Mouse (Mus musculus): Measurements from ENCODE around the gene Olfr417. TPM values are rescaled to one million over a fixed set of nuclear protein-coding genes. Genes with fewer than 3 reads are reported as not detected.
"Not testable (repeated sequence)": the region's sequence is repeated elsewhere in the genome, so short reads cannot be mapped to it uniquely, and the experiment has no call there.

Gene Olfr417
- polyA plus RNA-seq (2012; ENCODE audit: insufficient read depth, insufficient read length, low replicate concordance, missing spikeins) = not detected in 2 replicates

DNA sequence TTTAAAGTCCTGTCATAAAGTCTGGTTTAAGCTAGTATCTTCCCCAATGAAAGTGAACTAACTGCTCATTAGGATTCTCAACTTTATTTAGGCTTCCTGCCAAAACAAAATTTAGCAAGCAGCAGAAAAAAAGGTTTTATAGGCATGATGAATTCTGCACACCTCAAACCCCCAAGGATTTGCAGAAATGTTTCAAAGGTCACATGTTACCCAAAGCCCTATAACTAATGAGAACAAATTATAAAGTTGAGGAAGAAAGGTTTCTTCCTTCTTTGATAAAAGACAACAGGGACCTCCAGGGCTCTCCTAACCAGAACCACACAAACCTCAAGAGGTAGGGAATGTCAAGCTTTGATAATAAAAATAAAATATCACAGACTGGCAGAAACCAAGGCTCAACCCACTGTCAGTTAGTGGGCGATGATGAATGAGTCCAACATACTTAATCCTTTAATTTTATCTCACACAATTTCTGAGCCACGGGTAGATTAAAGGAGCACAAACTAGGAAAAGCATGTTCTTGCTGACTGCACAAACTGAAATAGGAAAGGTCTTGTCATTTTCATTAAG lies at the start of gene Olfr417:
Gene Olfr417, plus strand, starts transcription at position 241 of the 570 bp plus-strand sequence.
- no peaks in the 10 kb centered on the region for H3K4me1 ChIP-seq (ENCODE audit: control insufficient read depth, insufficient read depth, low read length)
- no peak for TF ChIP-seq CTCF (IDR thresholded peaks at IDR 0.05; ENCODE audit: insufficient read depth, low read depth, low read length)
- TF ChIP-seq POLR2A (IDR thresholded peaks at IDR 0.05; ENCODE audit: insufficient read depth, low read depth, low read length) = no peak
- 64% methylated on average over 2 of the region's 2 CpGs for WGBS
- no peak within 1 kb of the TSS for H3K27ac ChIP-seq (ENCODE audit: insufficient read depth, low read depth, low read length)
- no peak within 1 kb of the TSS for H3K4me3 ChIP-seq (ENCODE audit: insufficient read depth, low read depth, low read length)

DNA sequence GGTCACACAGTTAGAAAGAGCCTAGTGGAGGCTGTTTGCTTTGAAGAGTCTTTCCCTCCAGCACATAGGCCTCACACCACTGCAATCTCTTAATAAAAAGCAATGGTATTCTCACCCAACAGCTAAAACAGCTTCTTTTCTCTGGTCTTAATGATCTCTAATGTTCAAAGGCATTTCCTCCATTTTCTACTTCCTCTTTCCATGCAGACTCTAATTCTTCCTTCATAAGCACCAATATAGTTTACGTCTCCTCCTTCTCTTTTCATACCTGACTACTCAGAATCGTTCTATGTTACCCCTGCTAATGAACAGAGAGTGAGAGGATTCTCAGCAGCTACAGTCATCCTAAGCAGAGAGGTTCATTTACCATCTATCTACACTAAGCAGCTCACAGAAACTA lies 47.6 kb upstream of the Olfr417 start:
- Histone ChIP-seq H3K4me1 (ENCODE audit: control insufficient read depth, insufficient read depth, low read length) (no peaks in the 10 kb centered on the region), H3K4me3 (ENCODE audit: insufficient read depth, low read depth, low read length) (no peak overlapping the region), H3K27ac (ENCODE audit: insufficient read depth, low read depth, low read length) (no peak overlapping the region)
- 79% methylated on average over 2 of the region's 2 CpGs for WGBS
- TF ChIP-seq POLR2A (IDR thresholded peaks at IDR 0.05; ENCODE audit: insufficient read depth, low read depth, low read length) (no peak), CTCF (IDR thresholded peaks at IDR 0.05; ENCODE audit: insufficient read depth, low read depth, low read length) (no peak)

DNA sequence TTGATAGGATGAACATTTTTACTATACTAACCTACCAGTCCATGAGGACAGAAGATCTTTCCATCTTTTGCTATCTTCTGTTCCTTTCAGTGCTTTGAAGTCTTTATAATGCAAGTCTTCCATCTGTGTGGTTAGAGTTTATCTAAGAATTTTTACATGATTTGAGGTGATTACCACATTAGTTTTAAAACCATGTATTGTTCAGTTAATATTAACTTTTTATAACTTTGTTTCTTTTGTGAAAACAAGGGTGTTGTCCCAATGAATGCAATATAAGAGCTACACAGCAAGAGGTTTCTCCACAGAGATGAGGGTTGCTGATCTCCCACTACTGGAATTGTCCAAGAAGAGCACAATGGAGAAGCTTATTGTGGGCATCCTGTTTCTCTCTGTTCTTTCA lies 34.7 kb upstream of the Olfr417 start, which contains the start of gene Mptx1:
Gene Mptx1, plus strand, starts transcription at position 301 of the 400 bp plus-strand sequence.
- no peaks in the 10 kb centered on the region for H3K4me1 ChIP-seq (ENCODE audit: control insufficient read depth, insufficient read depth, low read length)
- H3K4me3 ChIP-seq (ENCODE audit: insufficient read depth, low read depth, low read length) = no peak within 1 kb of the TSS
- no peak within 1 kb of the TSS for H3K27ac ChIP-seq (ENCODE audit: insufficient read depth, low read depth, low read length)
- TF ChIP-seq CTCF (IDR thresholded peaks at IDR 0.05; ENCODE audit: insufficient read depth, low read depth, low read length) (no peak), POLR2A (IDR thresholded peaks at IDR 0.05; ENCODE audit: insufficient read depth, low read depth, low read length) (no peak)

DNA sequence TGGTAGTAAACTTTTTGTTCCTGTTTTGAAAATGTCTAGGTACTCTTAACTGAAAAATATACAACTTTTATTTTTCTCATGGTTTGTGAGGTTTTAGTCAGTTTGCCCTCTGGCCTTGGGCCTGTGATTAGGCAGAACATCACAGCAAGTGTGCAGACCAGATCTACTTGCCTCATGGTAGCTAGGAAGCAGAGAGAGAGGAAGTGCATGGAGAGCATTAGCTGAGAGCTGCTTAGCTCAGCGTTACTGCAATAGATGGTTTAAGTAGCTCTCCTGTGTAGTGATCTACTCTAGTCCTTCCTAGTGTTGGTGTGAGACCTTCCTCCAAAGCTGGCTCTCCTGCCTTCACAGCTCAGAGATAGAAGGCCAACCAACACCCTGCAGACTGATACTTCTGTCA lies 11.3 kb upstream of the Olfr417 start:
- not testable (repeated sequence) for H3K27ac ChIP-seq (ENCODE audit: insufficient read depth, low read depth, low read length); H3K4me3 ChIP-seq (ENCODE audit: insufficient read depth, low read depth, low read length); H3K4me1 ChIP-seq (ENCODE audit: control insufficient read depth, insufficient read depth, low read length)
- 82% methylated on average over 1 of the region's 1 CpGs for WGBS

DNA sequence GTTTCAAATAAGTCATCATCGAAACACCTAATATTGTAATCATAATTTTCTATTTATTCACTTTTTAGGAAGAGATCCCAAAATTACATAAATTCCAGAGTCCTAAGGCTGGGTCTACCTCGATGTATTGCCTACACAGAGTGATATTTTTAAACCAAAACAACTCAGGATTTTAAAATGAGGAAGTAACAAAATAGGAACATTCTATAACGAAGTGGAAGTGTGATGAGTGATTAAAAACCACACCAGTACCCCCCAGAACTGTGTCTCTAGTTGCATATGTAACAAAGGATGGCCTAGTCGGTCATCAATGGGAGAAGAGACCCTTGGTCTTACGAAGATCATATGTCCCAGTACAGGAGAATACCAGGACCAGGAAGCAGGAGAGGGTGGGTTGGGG lies 10.3 kb upstream of the Olfr417 start:
- WGBS = 80% methylated on average over 5 of the region's 5 CpGs
- no peak overlapping the region for H3K27ac ChIP-seq (ENCODE audit: insufficient read depth, low read depth, low read length)
- no peak overlapping the region for H3K4me3 ChIP-seq (ENCODE audit: insufficient read depth, low read depth, low read length)
- no peaks in the 10 kb centered on the region for H3K4me1 ChIP-seq (ENCODE audit: control insufficient read depth, insufficient read depth, low read length)
- TF ChIP-seq POLR2A (IDR thresholded peaks at IDR 0.05; ENCODE audit: insufficient read depth, low read depth, low read length) = no peak
- no peak for TF ChIP-seq CTCF (IDR thresholded peaks at IDR 0.05; ENCODE audit: insufficient read depth, low read depth, low read length)

DNA sequence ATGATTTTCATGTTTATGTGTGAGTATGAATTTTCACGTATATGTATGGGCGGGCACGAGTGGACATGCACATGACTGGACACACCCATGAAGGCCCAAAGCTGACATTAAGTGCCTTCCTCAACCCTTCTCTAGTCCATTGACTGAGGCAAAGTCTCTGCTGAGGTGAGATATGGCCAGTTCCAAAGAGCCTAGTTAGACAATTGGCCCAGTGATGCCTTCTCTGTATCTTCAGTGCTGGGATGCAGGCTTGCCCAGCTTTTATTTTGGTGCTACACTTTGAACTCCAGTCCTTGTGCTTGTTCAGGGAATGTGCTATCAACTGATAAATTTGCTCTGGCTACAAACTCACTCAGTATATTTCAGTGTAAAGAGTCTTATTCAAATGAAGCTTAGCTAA lies 8.9 kb downstream of the Olfr417 start:
- H3K4me3 ChIP-seq (ENCODE audit: insufficient read depth, low read depth, low read length) = no peak overlapping the region
- 93% methylated on average over 3 of the region's 3 CpGs for WGBS

DNA sequence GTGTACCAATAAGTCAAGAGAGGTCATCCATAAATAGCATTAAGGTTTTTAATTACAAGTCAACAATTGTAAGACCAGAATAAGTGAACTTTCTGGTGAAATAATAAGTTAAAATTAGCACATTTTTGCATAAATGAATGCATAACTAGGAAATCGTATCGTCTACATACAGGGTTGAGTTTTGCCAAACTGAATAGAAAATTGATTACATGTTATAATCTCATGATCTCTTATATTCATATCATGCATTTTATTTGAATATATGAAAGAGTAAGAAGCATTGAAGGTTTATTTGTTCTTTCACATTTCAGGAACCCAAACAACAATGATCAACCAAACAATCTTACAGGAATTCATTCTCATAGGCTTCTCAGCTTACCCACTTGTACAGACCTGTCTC lies 25.8 kb downstream of the Olfr417 start, which contains the start of gene Olfr248:
Gene Olfr248, plus strand, starts transcription at position 301 of the 400 bp plus-strand sequence.
- no peak for TF ChIP-seq POLR2A (IDR thresholded peaks at IDR 0.05; ENCODE audit: insufficient read depth, low read depth, low read length)
- TF ChIP-seq CTCF (IDR thresholded peaks at IDR 0.05; ENCODE audit: insufficient read depth, low read depth, low read length) = no peak
- WGBS = 81% methylated on average over 2 of the region's 2 CpGs
- H3K4me1 ChIP-seq (ENCODE audit: control insufficient read depth, insufficient read depth, low read length) = no peaks in the 10 kb centered on the region
- no peak within 1 kb of the TSS for H3K4me3 ChIP-seq (ENCODE audit: insufficient read depth, low read depth, low read length)
- no peak within 1 kb of the TSS for H3K27ac ChIP-seq (ENCODE audit: insufficient read depth, low read depth, low read length)

More for the DNA sequence above, 8.9 kb downstream of the Olfr417 start:
- Histone ChIP-seq H3K4me1 (ENCODE audit: control insufficient read depth, insufficient read depth, low read length) (no peaks in the 10 kb centered on the region), H3K27ac (ENCODE audit: insufficient read depth, low read depth, low read length) (no peak overlapping the region)
- TF ChIP-seq POLR2A (IDR thresholded peaks at IDR 0.05; ENCODE audit: insufficient read depth, low read depth, low read length) = no peak
- TF ChIP-seq CTCF (IDR thresholded peaks at IDR 0.05; ENCODE audit: insufficient read depth, low read depth, low read length) = no peak

DNA sequence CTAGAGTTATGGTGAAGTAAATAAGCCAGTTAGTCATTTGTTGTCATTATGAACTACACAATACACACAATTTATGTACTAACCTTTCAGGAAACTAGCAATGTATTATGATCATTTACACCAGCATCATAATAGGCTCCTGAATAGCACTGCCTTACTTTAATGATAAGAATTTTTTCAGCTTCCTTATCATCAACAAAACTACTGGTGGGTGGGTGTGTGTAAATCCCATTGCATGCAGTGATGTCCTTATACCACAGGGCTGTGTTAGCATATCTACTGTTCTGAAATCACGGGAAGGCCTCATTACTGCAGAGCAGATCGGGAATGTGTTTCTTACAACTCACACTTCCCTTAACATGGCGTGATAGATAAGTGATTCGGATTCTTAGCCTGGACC lies 58.0 kb downstream of the Olfr417 start:
- TF ChIP-seq POLR2A (IDR thresholded peaks at IDR 0.05; ENCODE audit: insufficient read depth, low read depth, low read length) (no peak), CTCF (IDR thresholded peaks at IDR 0.05; ENCODE audit: insufficient read depth, low read depth, low read length) (no peak)
- Histone ChIP-seq H3K27ac (ENCODE audit: insufficient read depth, low read depth, low read length) (no peak overlapping the region), H3K4me1 (ENCODE audit: control insufficient read depth, insufficient read depth, low read length) (no peaks in the 10 kb centered on the region), H3K4me3 (ENCODE audit: insufficient read depth, low read depth, low read length) (no peak overlapping the region)
- WGBS = 90% methylated on average over 4 of the region's 4 CpGs

DNA sequence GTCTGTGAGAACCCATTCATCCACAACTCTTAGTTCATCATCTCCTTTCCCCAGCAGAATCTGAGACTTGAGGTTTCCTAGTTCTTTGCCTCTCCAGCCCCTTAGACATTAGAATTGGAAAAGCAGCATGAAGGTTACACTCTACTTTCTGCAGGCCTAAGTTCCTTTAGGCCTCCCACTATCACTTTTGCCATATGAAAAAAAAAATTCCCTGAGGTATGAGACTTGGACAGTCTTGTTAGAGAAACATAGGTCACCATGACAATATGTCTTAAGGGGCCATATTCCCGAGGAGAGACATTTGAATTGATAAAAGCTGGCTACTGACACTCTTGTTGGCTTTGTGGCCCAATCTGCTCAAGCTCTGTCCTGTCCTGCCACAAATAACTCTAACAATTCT lies 58.8 kb downstream of the Olfr417 start, which contains the start of gene Olfr414:
Gene Olfr414, plus strand, starts transcription at position 301 of the 400 bp plus-strand sequence.
- Histone ChIP-seq H3K4me3 (ENCODE audit: insufficient read depth, low read depth, low read length) (no peak within 1 kb of the TSS), H3K27ac (ENCODE audit: insufficient read depth, low read depth, low read length) (no peak within 1 kb of the TSS), H3K4me1 (ENCODE audit: control insufficient read depth, insufficient read depth, low read length) (no peaks in the 10 kb centered on the region)
- TF ChIP-seq CTCF (IDR thresholded peaks at IDR 0.05; ENCODE audit: insufficient read depth, low read depth, low read length) (no peak), POLR2A (IDR thresholded peaks at IDR 0.05; ENCODE audit: insufficient read depth, low read depth, low read length) (no peak)
- WGBS = 67% methylated on average over 1 of the region's 1 CpGs

Other genes with a start within 250 kb of the Olfr417 start
- gene Olfr231, start 244.0 kb upstream of the Olfr417 start, polyA plus RNA-seq (2012; ENCODE audit: insufficient read depth, insufficient read length, low replicate concordance, missing spikeins) = not detected in 2 replicates
- gene Olfr424, start 233.6 kb upstream of the Olfr417 start, polyA plus RNA-seq (2012; ENCODE audit: insufficient read depth, insufficient read length, low replicate concordance, missing spikeins) = not detected in 2 replicates
- not detected in 2 replicates for gene Olfr420, start 209.5 kb upstream of the Olfr417 start, polyA plus RNA-seq (2012; ENCODE audit: insufficient read depth, insufficient read length, low replicate concordance, missing spikeins)
- gene Spta1, start 192.3 kb upstream of the Olfr417 start, polyA plus RNA-seq (2012; ENCODE audit: insufficient read depth, insufficient read length, low replicate concordance, missing spikeins) = not detected in 2 replicates
- gene Olfr419, start 113.1 kb upstream of the Olfr417 start, polyA plus RNA-seq (2012; ENCODE audit: insufficient read depth, insufficient read length, low replicate concordance, missing spikeins) = not detected in 2 replicates
- not detected in 2 replicates for gene Mptx1, start 34.6 kb upstream of the Olfr417 start, polyA plus RNA-seq (2012; ENCODE audit: insufficient read depth, insufficient read length, low replicate concordance, missing spikeins)
- gene Olfr248, start 25.9 kb downstream of the Olfr417 start, polyA plus RNA-seq (2012; ENCODE audit: insufficient read depth, insufficient read length, low replicate concordance, missing spikeins) = not detected in 2 replicates
- not detected in 2 replicates for gene Olfr414, start 58.9 kb downstream of the Olfr417 start, polyA plus RNA-seq (2012; ENCODE audit: insufficient read depth, insufficient read length, low replicate concordance, missing spikeins)
- gene Olfr220, start 77.0 kb downstream of the Olfr417 start, polyA plus RNA-seq (2012; ENCODE audit: insufficient read depth, insufficient read length, low replicate concordance, missing spikeins) = not detected in 2 replicates
- 291 TPM in 1 of 2 replicates, not detected in the other for gene Fmn2, start 136.7 kb downstream of the Olfr417 start, polyA plus RNA-seq (2012; ENCODE audit: insufficient read depth, insufficient read length, low replicate concordance, missing spikeins)